Mouse (Mus musculus) forebrain, embryonic 15.5 days (tissue): ENCODE measurements at regions not wholly inside any gene's neighbourhood (a gene's known extent, or its start where the extent isn't known, plus 50 kb on each side); places are given as distances from the start of the nearest gene placed in this dataset.
A peak's percentile ranks its signal among the peaks of the same experiment; 100 is the strongest.

Experiments used
- ATAC-seq: fragments of 200-750 bp; cut with Nextera tagmentation; replicated peaks from 2 replicates; pipeline ENCODE4 v1.8.0; 2017; ENCODE audit warnings: mild to moderate bottlenecking, moderate TSS enrichment, moderate library complexity
- H3K27ac ChIP-seq: fragments of 300-500 bp; sonication (generic); replicated peaks from 2 replicates; pipeline ENCODE4 v1.5.1; 2015; ENCODE audit warnings: mild to moderate bottlenecking, inconsistent platforms
- H3K27me3 ChIP-seq: fragments of 300-500 bp; sonication (generic); 2 replicates; pipeline ENCODE4 v1.6.1; 2015; ENCODE audit warnings: inconsistent platforms
- H3K36me3 ChIP-seq: fragments of 300-500 bp; sonication (generic); 2 replicates; pipeline ENCODE4 v1.6.1; 2015; ENCODE audit warnings: mild to moderate bottlenecking, inconsistent platforms
- H3K4me1 ChIP-seq: fragments of 300-500 bp; sonication (generic); 2 replicates; pipeline ENCODE4 v1.6.1; 2015; ENCODE audit warnings: inconsistent platforms
- H3K4me2 ChIP-seq: fragments of 300-500 bp; sonication (generic); replicated peaks from 2 replicates; pipeline ENCODE4 v1.6.1; 2015; ENCODE audit warnings: mild to moderate bottlenecking, inconsistent platforms
- H3K4me3 ChIP-seq: fragments of 300-500 bp; sonication (generic); 2 replicates; pipeline ENCODE4 v1.5.1; 2015; ENCODE audit warnings: mild to moderate bottlenecking, inconsistent platforms
- H3K9ac ChIP-seq: fragments of 300-500 bp; sonication (generic); replicated peaks from 2 replicates; pipeline ENCODE4 v1.6.1; 2015; ENCODE audit warnings: mild to moderate bottlenecking, inconsistent platforms
- H3K9me3 ChIP-seq: fragments of 300-500 bp; sonication (generic); 2 replicates; pipeline ENCODE4 v1.6.1; 2016; ENCODE audit warnings: inconsistent platforms
- WGBS: fragments of 180-500 bp; shearing (Covaris S2); methylation state at CpG from one replicate; pipeline ENCODE4 v1.1.7; 2015; ENCODE audit warnings: mixed read lengths; 5-methylcytosine and 5-hydroxymethylcytosine counted together

DNA sequence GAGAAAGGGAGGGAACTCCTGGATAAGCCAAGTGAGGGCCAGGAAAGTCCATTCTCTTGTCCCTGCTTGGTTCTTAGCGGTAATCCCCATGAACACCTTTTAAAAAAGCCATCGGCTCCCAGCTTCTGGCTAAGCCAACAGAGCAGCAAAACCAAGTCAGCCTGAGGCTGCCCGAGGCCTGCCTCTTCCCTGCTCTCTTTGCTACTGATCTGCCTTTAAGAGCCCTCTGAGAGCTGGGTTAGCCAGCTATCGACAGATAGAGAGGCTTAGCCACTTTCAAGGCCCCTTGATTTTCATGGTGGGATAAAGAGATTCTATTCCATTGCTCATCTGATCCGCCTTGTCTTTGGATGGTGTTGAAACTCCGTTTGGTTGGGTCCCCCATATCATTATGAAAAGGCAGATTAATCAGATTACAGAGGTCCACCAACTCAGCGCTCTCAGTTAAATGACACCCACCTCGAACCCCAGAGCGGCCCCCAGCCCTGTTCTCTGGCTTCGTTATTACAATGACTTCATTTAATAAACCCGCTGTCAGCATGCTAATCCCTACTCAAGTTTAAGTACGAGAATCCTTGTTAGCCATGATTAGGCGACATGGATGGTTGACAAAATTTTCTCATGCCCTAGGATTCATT lies 66.1 kb downstream of the Slc4a3 start:
- no peak overlapping the region for H3K4me3 ChIP-seq
- no peaks in the 10 kb centered on the region for H3K27me3 ChIP-seq
- no peak overlapping the region for H3K27ac ChIP-seq
- H3K4me1 ChIP-seq = peaks cover 27% of the 10 kb centered on the region
- ATAC-seq = no peak
- no peaks in the 10 kb centered on the region for H3K36me3 ChIP-seq
- H3K9ac ChIP-seq = no peak overlapping the region
- H3K4me2 ChIP-seq = no peak overlapping the region
- WGBS = 40% methylated on average over 13 of the region's 13 CpGs
- no peaks in the 10 kb centered on the region for H3K9me3 ChIP-seq

DNA sequence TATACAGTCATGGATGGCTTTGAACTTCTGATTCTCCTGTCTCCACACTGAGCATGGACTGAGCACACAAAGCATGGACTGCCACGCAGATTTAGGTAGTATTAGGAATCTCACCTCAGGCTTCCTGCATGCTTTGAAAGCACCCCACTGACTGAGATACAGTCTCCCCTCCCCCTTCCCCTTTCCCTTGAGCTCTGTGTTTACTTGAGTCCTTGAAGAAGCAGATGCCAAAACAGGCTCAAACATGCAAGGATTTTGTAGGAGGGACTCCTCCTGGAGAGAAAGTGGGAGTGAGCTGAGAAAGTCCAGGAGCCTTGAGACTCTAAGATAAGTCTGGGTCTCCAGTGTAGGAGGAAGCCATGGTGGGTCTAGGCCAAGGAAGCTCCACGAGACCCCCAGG lies 67.1 kb downstream of the Slc4a3 start:
- Histone ChIP-seq H3K4me1 (peaks cover 27% of the 10 kb centered on the region), H3K36me3 (no peaks in the 10 kb centered on the region), H3K4me3 (no peak overlapping the region), H3K9me3 (no peaks in the 10 kb centered on the region), H3K9ac (no peak overlapping the region), H3K27me3 (no peaks in the 10 kb centered on the region), H3K27ac (no peak overlapping the region), H3K4me2 (no peak overlapping the region)
- no peak for ATAC-seq
- WGBS = 70% methylated on average over 2 of the region's 2 CpGs

DNA sequence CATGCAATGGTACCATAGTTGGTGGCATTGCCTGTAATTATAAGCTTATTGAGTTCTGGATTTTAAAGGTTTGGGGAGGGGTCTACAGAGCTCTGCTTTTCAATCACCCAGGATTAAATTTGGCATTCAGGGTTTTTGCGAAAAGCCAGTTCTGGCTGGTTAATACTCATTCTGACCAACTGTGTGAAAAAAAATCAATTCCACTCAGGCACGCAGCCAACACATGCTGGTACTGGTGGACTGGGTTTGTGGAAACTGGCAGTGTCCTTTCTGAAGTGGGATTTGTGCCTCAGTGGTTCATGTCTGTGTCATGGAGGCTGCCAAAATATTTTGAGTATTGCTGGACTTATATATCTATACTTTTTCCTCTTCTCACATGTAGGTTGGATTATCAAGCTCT lies 70.9 kb downstream of the Slc4a3 start:
- Histone ChIP-seq H3K4me3 (no peak overlapping the region), H3K9me3 (no peaks in the 10 kb centered on the region), H3K36me3 (no peaks in the 10 kb centered on the region), H3K4me1 (peaks cover 9% of the 10 kb centered on the region; the same call in 1 of the 2 replicates), H3K9ac (no peak overlapping the region), H3K27ac (no peak overlapping the region), H3K4me2 (no peak overlapping the region), H3K27me3 (no peaks in the 10 kb centered on the region)
- 40% methylated on average over 2 of the region's 2 CpGs for WGBS
- ATAC-seq = no peak

DNA sequence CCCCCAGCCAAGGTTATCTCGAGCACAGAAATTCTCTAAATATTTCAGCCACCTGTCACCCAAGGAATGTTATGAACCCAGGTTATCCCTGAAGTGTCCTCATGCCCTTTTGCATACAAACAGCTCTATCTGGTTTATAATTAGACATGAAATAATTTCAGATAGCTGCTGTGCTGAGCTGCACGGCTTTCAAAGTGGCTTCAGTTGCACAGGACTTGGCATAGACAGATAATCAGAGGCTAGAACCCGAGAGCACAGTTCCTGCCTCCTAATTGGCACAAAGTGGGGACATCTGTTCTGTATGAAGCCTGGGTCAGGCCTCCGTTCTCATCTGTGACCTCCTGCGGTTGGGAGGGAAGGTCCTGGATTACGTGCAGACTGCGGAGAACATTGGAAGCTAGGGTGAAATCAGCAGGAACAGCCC lies 72.3 kb downstream of the Slc4a3 start:
- H3K9ac ChIP-seq = no peak overlapping the region
- no peaks in the 10 kb centered on the region for H3K36me3 ChIP-seq
- H3K4me2 ChIP-seq = no peak overlapping the region
- H3K27me3 ChIP-seq = no peaks in the 10 kb centered on the region
- 65% methylated on average over 7 of the region's 7 CpGs for WGBS
- no peak overlapping the region for H3K27ac ChIP-seq
- H3K4me3 ChIP-seq = no peak overlapping the region
- H3K9me3 ChIP-seq = no peaks in the 10 kb centered on the region
- no peak for ATAC-seq
- peaks cover 7% of the 10 kb centered on the region; the same call in 1 of the 2 replicates for H3K4me1 ChIP-seq

DNA sequence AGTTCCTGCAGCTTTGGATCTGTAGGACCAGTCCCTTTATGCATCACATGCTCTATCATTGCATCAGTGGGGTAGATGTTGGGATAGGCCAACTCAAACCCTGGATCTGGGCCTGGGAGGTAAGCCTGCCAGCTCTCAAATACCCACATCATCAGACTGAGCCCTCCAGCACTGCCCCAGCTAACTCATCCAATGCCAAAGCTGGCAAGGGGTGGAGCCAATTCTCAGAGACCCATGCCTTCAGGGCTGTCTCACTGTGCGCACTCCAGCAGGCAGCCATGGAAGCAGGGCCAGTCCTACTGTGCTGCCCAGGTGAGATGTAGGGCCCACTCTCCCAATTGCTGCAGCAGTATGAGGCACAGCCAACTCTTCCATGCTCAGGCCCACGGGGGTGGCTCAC lies 84.2 kb downstream of the Slc4a3 start:
- Histone ChIP-seq H3K4me2 (no peak overlapping the region), H3K4me3 (no peak overlapping the region), H3K9me3 (no peaks in the 10 kb centered on the region), H3K9ac (no peak overlapping the region), H3K36me3 (no peaks in the 10 kb centered on the region), H3K27ac (no peak overlapping the region), H3K4me1 (no peaks in the 10 kb centered on the region), H3K27me3 (no peaks in the 10 kb centered on the region)
- ATAC-seq = no peak
- WGBS = 93% methylated on average over 2 of the region's 2 CpGs

DNA sequence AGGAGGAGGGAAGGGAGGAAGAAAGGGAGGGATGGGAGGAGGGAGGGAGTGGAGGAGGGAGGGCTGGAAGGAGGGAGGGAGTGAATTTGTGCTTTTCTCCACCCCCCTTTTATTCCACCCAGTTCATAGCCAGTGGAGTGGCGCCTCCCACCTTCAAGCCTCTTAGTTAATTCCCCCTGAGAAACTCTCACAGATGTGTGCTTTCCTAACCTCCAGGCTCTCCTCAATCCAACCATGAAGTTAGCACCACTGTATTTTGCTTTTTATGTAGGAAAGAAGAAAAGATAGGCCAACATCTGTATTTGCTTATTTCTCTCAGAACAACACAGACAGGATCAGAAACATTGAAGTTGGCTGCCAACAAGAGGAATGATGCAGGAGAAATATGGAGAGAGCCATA lies 85.7 kb downstream of the Slc4a3 start:
- no peak overlapping the region for H3K9ac ChIP-seq
- no peaks in the 10 kb centered on the region for H3K27me3 ChIP-seq
- no peak overlapping the region for H3K4me2 ChIP-seq
- ATAC-seq = no peak
- H3K36me3 ChIP-seq = no peaks in the 10 kb centered on the region
- H3K4me3 ChIP-seq = no peak overlapping the region
- H3K9me3 ChIP-seq = no peaks in the 10 kb centered on the region
- 47% methylated on average over 1 of the region's 1 CpGs for WGBS
- no peak overlapping the region for H3K27ac ChIP-seq
- no peaks in the 10 kb centered on the region for H3K4me1 ChIP-seq

GRCm38 (mm10) chr1:75635591-75635990 lies 89.5 kb downstream of the Slc4a3 start:
- no peak for ATAC-seq
- H3K4me1 ChIP-seq = no peaks in the 10 kb centered on the region
- no peak overlapping the region for H3K9ac ChIP-seq
- no peaks in the 10 kb centered on the region for H3K27me3 ChIP-seq
- H3K4me2 ChIP-seq = no peak overlapping the region
- H3K27ac ChIP-seq = no peak overlapping the region
- no peak overlapping the region for H3K4me3 ChIP-seq
- WGBS = 92% methylated on average over 4 of the region's 4 CpGs
- no peaks in the 10 kb centered on the region for H3K36me3 ChIP-seq
- no peaks in the 10 kb centered on the region for H3K9me3 ChIP-seq

DNA sequence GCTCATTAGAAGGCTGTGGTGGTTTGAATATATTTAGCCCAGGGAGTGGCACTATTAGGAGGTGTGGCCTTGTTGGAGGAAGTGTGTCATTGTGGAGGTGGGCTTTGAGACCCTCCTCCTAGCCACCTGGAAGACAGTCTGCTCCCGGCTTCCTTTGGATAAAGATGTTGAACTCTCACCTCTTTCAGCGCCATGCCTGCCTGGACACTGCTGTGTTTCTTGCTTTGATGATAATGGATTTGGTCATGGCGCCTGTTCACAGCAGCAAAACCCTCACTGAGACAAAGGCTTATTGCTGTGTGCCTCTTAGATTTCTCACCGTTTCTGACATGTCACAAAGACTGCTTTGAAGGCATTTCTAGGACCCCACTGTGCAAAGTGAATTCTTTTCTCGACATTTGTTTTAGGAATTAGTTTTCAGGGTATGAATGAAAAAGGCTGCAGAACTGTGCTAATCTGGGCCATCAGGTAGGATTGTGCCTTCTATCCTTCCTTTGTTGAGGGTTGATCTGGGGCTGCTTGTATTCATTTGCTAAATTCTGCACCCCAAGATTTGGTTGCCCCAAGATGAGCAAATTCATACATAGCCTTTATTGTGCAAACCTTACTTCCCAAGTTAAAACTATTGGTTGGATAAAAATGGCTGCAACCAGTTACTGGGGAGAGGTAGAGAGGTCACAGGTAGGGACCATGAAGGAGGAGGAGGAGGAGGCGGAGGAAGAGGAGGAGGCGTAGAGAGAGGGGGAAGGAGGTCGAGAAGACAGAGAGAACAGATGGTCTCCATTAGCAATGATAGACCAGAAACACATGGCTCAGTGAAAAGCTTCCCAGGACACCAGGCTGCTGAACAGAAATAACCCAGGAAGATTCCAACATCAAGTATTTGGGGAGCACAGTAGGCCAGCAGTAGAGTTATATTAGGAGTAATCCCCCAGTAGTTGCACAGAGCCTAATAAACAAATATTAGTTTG lies 93.2 kb downstream of the Slc4a3 start:
- Histone ChIP-seq H3K36me3 (no peaks in the 10 kb centered on the region), H3K9ac (no peak overlapping the region), H3K4me2 (no peak overlapping the region), H3K27ac (no peak overlapping the region), H3K4me1 (no peaks in the 10 kb centered on the region), H3K27me3 (no peaks in the 10 kb centered on the region), H3K9me3 (no peaks in the 10 kb centered on the region), H3K4me3 (no peak overlapping the region)
- no peak for ATAC-seq
- WGBS = 49% methylated on average over 8 of the region's 8 CpGs

DNA sequence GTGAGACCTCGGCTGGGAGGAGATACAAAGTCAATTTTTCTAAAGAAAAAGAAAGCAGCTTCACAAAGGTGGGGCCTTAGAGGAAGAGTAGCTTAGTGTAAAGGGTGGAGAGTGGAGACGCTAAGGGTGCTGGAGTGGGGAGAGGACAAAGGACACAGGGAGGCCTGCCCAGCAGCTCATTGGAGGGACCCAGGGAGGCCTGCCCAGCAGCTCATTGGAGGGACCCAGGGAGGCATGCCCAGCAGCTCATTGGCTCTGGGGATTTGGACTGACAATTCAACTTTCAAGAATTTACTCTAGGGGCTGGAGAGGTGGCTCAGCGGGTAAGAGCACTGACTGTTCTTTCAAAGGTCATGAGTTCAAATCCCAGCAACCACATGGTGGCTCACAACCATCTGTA lies 96.4 kb downstream of the Slc4a3 start:
- no peak overlapping the region for H3K4me2 ChIP-seq
- H3K4me1 ChIP-seq = no peaks in the 10 kb centered on the region
- no peak overlapping the region for H3K27ac ChIP-seq
- H3K9ac ChIP-seq = no peak overlapping the region
- no peak overlapping the region for H3K4me3 ChIP-seq
- no peaks in the 10 kb centered on the region for H3K36me3 ChIP-seq
- H3K27me3 ChIP-seq = no peaks in the 10 kb centered on the region
- 64% methylated on average over 3 of the region's 3 CpGs for WGBS
- H3K9me3 ChIP-seq = no peaks in the 10 kb centered on the region
- ATAC-seq = no peak

- peaks cover 14% of the 10 kb centered on the region for H3K4me1 ChIP-seq
- H3K36me3 ChIP-seq = no peaks in the 10 kb centered on the region
- no peaks in the 10 kb centered on the region for H3K27me3 ChIP-seq
- peak; percentile 59 for ATAC-seq
- H3K4me3 ChIP-seq = no peak overlapping the region
- 9% methylated on average over 10 of the region's 10 CpGs for WGBS
- no peaks in the 10 kb centered on the region for H3K9me3 ChIP-seq
- H3K4me2 ChIP-seq = 0 out of 2 replicates have a peak overlapping the region, but pooled peaks have one; percentile 22
- no peak overlapping the region for H3K27ac ChIP-seq
- H3K9ac ChIP-seq = no peak overlapping the region
Measured at GRCm38 (mm10) chr1:75652547-75652946, 106.5 kb downstream of the Slc4a3 start.

DNA sequence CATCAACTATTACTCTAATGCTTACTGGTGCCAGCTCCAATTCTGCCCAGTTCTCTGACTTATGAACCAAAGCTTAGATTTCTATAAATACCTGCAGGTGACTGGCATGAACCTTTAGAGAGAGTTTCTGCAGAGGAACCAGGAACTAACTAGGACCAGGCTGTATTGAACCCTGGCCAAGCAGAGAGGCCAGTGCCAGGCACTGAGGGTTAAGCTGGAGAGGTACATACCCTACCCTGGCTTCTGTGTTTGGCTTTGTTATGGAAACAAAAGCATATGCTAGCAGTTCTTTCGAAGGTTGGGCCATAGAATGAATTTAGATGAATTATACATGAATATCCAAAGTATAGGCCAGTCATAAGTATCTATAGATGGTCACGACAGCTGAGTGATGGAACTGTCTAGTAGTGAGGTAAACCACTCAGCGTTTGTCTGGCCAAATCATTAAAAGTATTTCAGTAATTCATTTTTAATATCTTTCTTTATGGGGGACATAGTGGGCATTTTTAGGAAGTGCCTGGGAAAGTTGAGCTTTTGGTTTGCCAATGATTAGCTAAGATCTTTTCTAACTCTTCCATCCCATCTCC lies 107.0 kb downstream of the Slc4a3 start:
- Histone ChIP-seq H3K27ac (no peak overlapping the region), H3K4me1 (peaks cover 14% of the 10 kb centered on the region), H3K4me3 (no peak overlapping the region), H3K9me3 (no peaks in the 10 kb centered on the region), H3K36me3 (no peaks in the 10 kb centered on the region), H3K9ac (no peak overlapping the region), H3K4me2 (peak overlapping the region; percentile 40; the same call in 1 of the 2 replicates), H3K27me3 (no peaks in the 10 kb centered on the region)
- WGBS = 56% methylated on average over 3 of the region's 3 CpGs
- peak; percentile 60 for ATAC-seq

GRCm38 (mm10) chr1:75653671-75654076 lies 107.6 kb downstream of the Slc4a3 start:
- Histone ChIP-seq H3K27ac (peak overlapping the region; percentile 68), H3K4me3 (peak overlapping the region; percentile 23), H3K4me1 (peaks cover 14% of the 10 kb centered on the region), H3K4me2 (peak overlapping the region; percentile 40), H3K27me3 (no peaks in the 10 kb centered on the region), H3K36me3 (no peaks in the 10 kb centered on the region), H3K9me3 (no peaks in the 10 kb centered on the region), H3K9ac (no peak overlapping the region)
- 0% methylated on average over 9 of the region's 9 CpGs for WGBS
- ATAC-seq = peak; percentile 85
